ENCODE assay signal across 34 mouse cellular contexts in genomic region chr1:120140144-120140693, GRCm38 (mm10). TPM values are rescaled to one million over a fixed set of nuclear protein-coding genes. Genes with fewer than 3 reads are reported as not detected.
DNase-seq lines count a peak whose midpoint lies in the region; ATAC-seq and TF ChIP-seq lines count a peak whose summit lies in the region.
"Had no signal": no experiment of that assay in that cellular context is flagged by ENCODE, and none has a peak within 500 bp of the region (broad histone marks: within the 10 kb centered on the region; RNA-seq: fewer than 3 reads in every experiment).

No protein-coding gene starts in this region.

- TF ChIP-seq CTCF in liver, adult 2 months (IDR thresholded peaks at IDR 0.05; ENCODE audit: low read depth, low read length): no peak

- no peaks in the 10 kb centered on the region for H3K36me3 ChIP-seq in forebrain, embryonic 11.5 days (ENCODE audit: control insufficient read depth, insufficient read depth, low read length)
- H3K36me3 ChIP-seq in forebrain, embryonic 12.5 days (replicated peaks): no peaks in the 10 kb centered on the region
- no peaks in the 10 kb centered on the region for H3K36me3 ChIP-seq in liver, adult 2 months (ENCODE audit: control insufficient read depth, insufficient read depth, low read length)
- H3K36me3 ChIP-seq in liver, embryonic 11.5 days (ENCODE audit: control insufficient read depth, insufficient read depth, low read length): no peaks in the 10 kb centered on the region
- no peaks in the 10 kb centered on the region for H3K36me3 ChIP-seq in intestine, embryonic 15.5 days
- H3K36me3 ChIP-seq: hindbrain, embryonic 12.5 days; limb, embryonic 10.5 days; limb, embryonic 15.5 days; liver, embryonic 15.5 days; midbrain, embryonic 10.5 days; midbrain, embryonic 15.5 days; neural tube, embryonic 15.5 days; stomach, embryonic 15.5 days had no signal

- no peaks in the 10 kb centered on the region for H3K79me2 ChIP-seq in liver, adult 2 months (ENCODE audit: control insufficient read depth, insufficient read depth, low read length)

- H3K9ac ChIP-seq in forebrain, embryonic 11.5 days (ENCODE audit: low read length): no peak overlapping the region
- no peak overlapping the region for H3K9ac ChIP-seq in forebrain, embryonic 12.5 days
- no peak overlapping the region for H3K9ac ChIP-seq in liver, adult 2 months (ENCODE audit: low read depth, low read length)
- H3K9ac ChIP-seq in liver, embryonic 11.5 days (ENCODE audit: low read depth, low read length): no peak overlapping the region
- H3K9ac ChIP-seq in intestine, embryonic 15.5 days: no peak overlapping the region
- H3K9ac ChIP-seq: forebrain, embryonic 13.5 days; hindbrain, embryonic 12.5 days; limb, embryonic 15.5 days; liver, embryonic 15.5 days; lung, embryonic 14.5 days; midbrain, embryonic 15.5 days; neural tube, embryonic 15.5 days; stomach, embryonic 15.5 days had no signal

- H3K27ac ChIP-seq in forebrain, embryonic 11.5 days (ENCODE audit: low read depth, low read length): no peak overlapping the region
- no peak overlapping the region for H3K27ac ChIP-seq in forebrain, embryonic 12.5 days
- H3K27ac ChIP-seq in liver, adult 2 months (replicated peaks; ENCODE audit: insufficient read depth, low read depth, low read length): no peak overlapping the region
- H3K27ac ChIP-seq in liver, embryonic 11.5 days (ENCODE audit: low read depth, low read length): no peak overlapping the region
- H3K27ac ChIP-seq in intestine, embryonic 15.5 days: no peak overlapping the region
- H3K27ac ChIP-seq: hindbrain, embryonic 12.5 days; hindbrain, postnatal 0 days; limb, embryonic 10.5 days; limb, embryonic 15.5 days; liver, embryonic 15.5 days; midbrain, embryonic 10.5 days; midbrain, embryonic 15.5 days; neural tube, embryonic 15.5 days; stomach, embryonic 15.5 days had no signal

- DNase-seq in forebrain, embryonic 11.5 days (ENCODE audit: low spot score): no peak
- DNase-seq in liver, adult 2 months (ENCODE audit: extremely low read depth, low read depth, low spot score): peak; percentile 31
- DNase-seq in liver, embryonic 11.5 days (ENCODE audit: low spot score): no peak
- peak; percentile 49 for DNase-seq in yolk sac, embryonic 10.5 days (ENCODE audit: low spot score)
- no peak for DNase-seq in ovary, postnatal 10 days (ENCODE audit: low spot score)
- no peak for DNase-seq in gastrocnemius, adult 8-10 months (ENCODE audit: low spot score in 2 of 2)
- DNase-seq: adrenal gland, postnatal 14 days; cerebellum, adult 11-12 months; cerebellum, adult 9-11 months; gastrocnemius, postnatal 14 days; heart, adult 18-20 months; heart, postnatal 36 days; kidney, adult 18-20 months; kidney, postnatal 4 days; layer of hippocampus, postnatal 36 days; lung, embryonic 14.5 days; lung, postnatal 14 days; thymus, adult 18-20 months; thymus, postnatal 25 days had no signal

- 91% methylated on average over 9 of the region's 9 CpGs for WGBS in forebrain, embryonic 11.5 days
- 94% methylated on average over 9 of the region's 9 CpGs for WGBS in forebrain, embryonic 12.5 days
- 73% methylated on average over 9 of the region's 9 CpGs for WGBS in liver, adult 2 months
- WGBS in liver, embryonic 11.5 days: 82% methylated on average over 9 of the region's 9 CpGs
- WGBS in intestine, embryonic 15.5 days: 71% methylated on average over 9 of the region's 9 CpGs

- H3K4me1 ChIP-seq in forebrain, embryonic 11.5 days (replicated peaks; ENCODE audit: control insufficient read depth, insufficient read depth, low read length): no peaks in the 10 kb centered on the region
- peaks cover 13% of the 10 kb centered on the region for H3K4me1 ChIP-seq in forebrain, embryonic 12.5 days
- peaks cover 3% of the 10 kb centered on the region; the same call in 1 of the 2 replicates for H3K4me1 ChIP-seq in liver, adult 2 months (ENCODE audit: control insufficient read depth, insufficient read depth, low read length)
- H3K4me1 ChIP-seq in liver, embryonic 11.5 days (replicated peaks; ENCODE audit: control insufficient read depth, insufficient read depth, low read length): no peaks in the 10 kb centered on the region
- no peaks in the 10 kb centered on the region for H3K4me1 ChIP-seq in intestine, embryonic 15.5 days (replicated peaks)
- H3K4me1 ChIP-seq: limb, embryonic 10.5 days; liver, embryonic 15.5 days; midbrain, embryonic 15.5 days; neural tube, embryonic 15.5 days; stomach, embryonic 15.5 days had no signal

- no peak for TF ChIP-seq POLR2A in liver, adult 2 months (IDR thresholded peaks at IDR 0.05; ENCODE audit: extremely low read depth, insufficient read depth, low read length)

- H3K4me2 ChIP-seq in forebrain, embryonic 11.5 days (ENCODE audit: low read depth, low read length, severe bottlenecking): no peak overlapping the region
- no peak overlapping the region for H3K4me2 ChIP-seq in forebrain, embryonic 12.5 days
- H3K4me2 ChIP-seq in liver, embryonic 11.5 days: no peak overlapping the region
- no peak overlapping the region for H3K4me2 ChIP-seq in intestine, embryonic 15.5 days (replicated peaks)
- H3K4me2 ChIP-seq: forebrain, embryonic 13.5 days; heart, embryonic 11.5 days; hindbrain, embryonic 12.5 days; limb, embryonic 15.5 days; liver, embryonic 15.5 days; lung, embryonic 14.5 days; midbrain, embryonic 15.5 days; neural tube, embryonic 15.5 days; stomach, embryonic 15.5 days had no signal

- H3K9me3 ChIP-seq in forebrain, embryonic 11.5 days (ENCODE audit: control insufficient read depth, low read length): no peaks in the 10 kb centered on the region
- no peaks in the 10 kb centered on the region for H3K9me3 ChIP-seq in forebrain, embryonic 12.5 days
- no peaks in the 10 kb centered on the region for H3K9me3 ChIP-seq in liver, embryonic 11.5 days (ENCODE audit: control insufficient read depth, low read length)
- no peaks in the 10 kb centered on the region for H3K9me3 ChIP-seq in intestine, embryonic 15.5 days
- H3K9me3 ChIP-seq: forebrain, embryonic 13.5 days; G1E; hindbrain, embryonic 12.5 days; limb, embryonic 10.5 days; limb, embryonic 15.5 days; liver, embryonic 15.5 days; midbrain, embryonic 10.5 days; midbrain, embryonic 15.5 days; neural tube, embryonic 15.5 days; stomach, embryonic 15.5 days had no signal

- no peak overlapping the region for H3K4me3 ChIP-seq in forebrain, embryonic 11.5 days (ENCODE audit: low read depth, low read length)
- no peak overlapping the region for H3K4me3 ChIP-seq in forebrain, embryonic 12.5 days (replicated peaks)
- H3K4me3 ChIP-seq in liver, adult 2 months (ENCODE audit: insufficient read depth, low read depth, low read length): no peak overlapping the region
- H3K4me3 ChIP-seq in liver, embryonic 11.5 days (ENCODE audit: low read depth, low read length): no peak overlapping the region
- no peak overlapping the region for H3K4me3 ChIP-seq in intestine, embryonic 15.5 days (replicated peaks)
- H3K4me3 ChIP-seq: erythroblast, embryonic 14.5 days; forebrain, embryonic 13.5 days; hindbrain, embryonic 12.5 days; limb, embryonic 10.5 days; limb, embryonic 15.5 days; liver, embryonic 15.5 days; midbrain, embryonic 10.5 days; midbrain, embryonic 15.5 days; neural tube, embryonic 15.5 days; stomach, embryonic 15.5 days had no signal

- peaks cover 2% of the 10 kb centered on the region; the same call in 1 of the 2 replicates for H3K27me3 ChIP-seq in forebrain, embryonic 11.5 days (ENCODE audit: control insufficient read depth, insufficient read depth, low read length)
- no peaks in the 10 kb centered on the region for H3K27me3 ChIP-seq in forebrain, embryonic 12.5 days
- no peaks in the 10 kb centered on the region for H3K27me3 ChIP-seq in liver, adult 2 months (ENCODE audit: control insufficient read depth, insufficient read depth, low read length)
- H3K27me3 ChIP-seq in liver, embryonic 11.5 days (replicated peaks; ENCODE audit: control insufficient read depth, insufficient read depth, low read length): no peaks in the 10 kb centered on the region
- H3K27me3 ChIP-seq in intestine, embryonic 15.5 days (replicated peaks): no peaks in the 10 kb centered on the region
- H3K27me3 ChIP-seq: forebrain, embryonic 13.5 days; hindbrain, embryonic 12.5 days; limb, embryonic 15.5 days; liver, embryonic 15.5 days; midbrain, embryonic 15.5 days; neural tube, embryonic 15.5 days; stomach, embryonic 15.5 days had no signal

- ATAC-seq in forebrain, embryonic 11.5 days (replicated peaks; ENCODE audit: low FRiP score): 0 out of 2 replicates have a peak, but pooled peaks have one; percentile 20
- ATAC-seq in forebrain, embryonic 12.5 days (ENCODE audit: low FRiP score): no peak
- ATAC-seq in liver, embryonic 11.5 days (replicated peaks; ENCODE audit: low FRiP score): no peak
- peak; percentile 73 for ATAC-seq in intestine, embryonic 15.5 days
- ATAC-seq: hindbrain, postnatal 0 days; midbrain, embryonic 15.5 days had no signal

RNA-seq across cellular contexts. Expression of gene 3110009E18Rik, which starts 19.2 kb away (rescaled TPM):
- 19.6 and 23.1 TPM in 2 replicates for polyA plus RNA-seq in forebrain, embryonic 11.5 days (2014; fragmentation: Nextera tagmentation; extraction: Ambion mirVana)
- 23.7 and 30.2 TPM in 2 replicates for polyA plus RNA-seq in forebrain, embryonic 12.5 days (2016; fragmentation: Nextera tagmentation; extraction: Ambion mirVana)
- 1.3 and 1.4 TPM in 2 replicates for total RNA-seq in liver, adult 2 months (2014; rRNA removed)
- 0.61 and 0.65 TPM in 2 replicates for polyA plus RNA-seq in liver, adult 2 months (2012; rRNA removed)
- 23.5 and 24.3 TPM in 2 replicates for polyA plus RNA-seq in liver, embryonic 11.5 days (2014; fragmentation: Nextera tagmentation; extraction: Ambion mirVana)
- 15.6 and 18.4 TPM in 2 replicates for polyA plus RNA-seq in intestine, embryonic 15.5 days (2015; fragmentation: Nextera tagmentation; extraction: Ambion mirVana)
- total RNA-seq in gastrocnemius, adult 8-10 months (2022): 1 to 10 TPM; 3.6 to 5.2 (median 4.1) TPM
- polyA plus RNA-seq: erythroblast, embryonic 14.5 days had no signal

RNA-seq across cellular contexts. Expression of gene Dbi, which starts 19.3 kb away (rescaled TPM):
- polyA plus RNA-seq in forebrain, embryonic 11.5 days (2014; fragmentation: Nextera tagmentation; extraction: Ambion mirVana): 783 and 824 TPM in 2 replicates
- polyA plus RNA-seq in forebrain, embryonic 12.5 days (2016; fragmentation: Nextera tagmentation; extraction: Ambion mirVana): 921 and 969 TPM in 2 replicates
- total RNA-seq in liver, adult 2 months (2014; rRNA removed): 1,543 and 1,850 TPM in 2 replicates
- polyA plus RNA-seq in liver, adult 2 months (2012; rRNA removed): 1,631 and 1,632 TPM in 2 replicates
- 541 and 569 TPM in 2 replicates for polyA plus RNA-seq in liver, embryonic 11.5 days (2014; fragmentation: Nextera tagmentation; extraction: Ambion mirVana)
- 1,422 and 1,510 TPM in 2 replicates for polyA plus RNA-seq in intestine, embryonic 15.5 days (2015; fragmentation: Nextera tagmentation; extraction: Ambion mirVana)
- total RNA-seq in gastrocnemius, adult 8-10 months (2022): 100 to 1,000 TPM; 117 to 144 (median 142) TPM

Comparison
In these comparisons a context has a peak if more than half of its experiments do, and no peak if none do; other contexts are left out.
1. ATAC-seq: peak in forebrain, embryonic 11.5 days (single experiment) and intestine, embryonic 15.5 days (single experiment); none in forebrain, embryonic 12.5 days (single experiment) and liver, embryonic 11.5 days (single experiment).
2. DNase-seq: peak in liver, adult 2 months (single experiment) and yolk sac, embryonic 10.5 days (single experiment); none in forebrain, embryonic 11.5 days (single experiment), liver, embryonic 11.5 days (single experiment), ovary, postnatal 10 days (single experiment) and gastrocnemius, adult 8-10 months (0 of 2).
3. RNA of gene 3110009E18Rik, which starts 19.2 kb away (polyA plus RNA-seq): 23.7 to 30.2 TPM in forebrain, embryonic 12.5 days, 23.5 to 24.3 TPM in liver, embryonic 11.5 days, 19.6 to 23.1 TPM in forebrain, embryonic 11.5 days and 15.6 to 18.4 TPM in intestine, embryonic 15.5 days; 0.61 to 0.65 TPM in liver, adult 2 months; every median in the first group is over 10 times any median in the second.